Mouse (Mus musculus) forebrain, embryonic 11.5 days (tissue): Measurements from ENCODE around the gene 4933403O08Rik. TPM values are rescaled to one million over a fixed set of nuclear protein-coding genes. Genes with fewer than 3 reads are reported as not detected.

ENCODE experiments used
- ATAC-seq: fragments of 200-750 bp; cut with Nextera tagmentation; replicated peaks from 2 replicates; pipeline ENCODE4 v1.8.0; 2017; ENCODE audit warnings: moderate TSS enrichment; ENCODE audit not compliant: low FRiP score
- DNase-seq: peaks from one replicate; pipeline ENCODE4 v3.0.0-alpha.2; 2017; ENCODE audit warnings: low spot score
- H3K27ac ChIP-seq: fragments of 300-500 bp; sonication (generic); 2 replicates; pipeline ENCODE4 v1.5.1; 2014; ENCODE audit warnings: low read depth, low read length
- H3K27me3 ChIP-seq: fragments of 300-500 bp; sonication (generic); 2 replicates; pipeline ENCODE4 v1.6.1; 2014; ENCODE audit warnings: mild to moderate bottlenecking, low read length, mixed read lengths; ENCODE audit not compliant: control insufficient read depth, insufficient read depth
- H3K36me3 ChIP-seq: fragments of 300-500 bp; sonication (generic); 2 replicates; pipeline ENCODE4 v1.6.1; 2014; ENCODE audit warnings: mild to moderate bottlenecking, low read length, moderate library complexity, mixed read lengths; ENCODE audit not compliant: control insufficient read depth, insufficient read depth
- H3K4me1 ChIP-seq: fragments of 300-500 bp; sonication (generic); replicated peaks from 2 replicates; pipeline ENCODE4 v1.6.1; 2014; ENCODE audit warnings: low read length, mixed read lengths; ENCODE audit not compliant: control insufficient read depth, insufficient read depth
- H3K4me2 ChIP-seq: fragments of 300-500 bp; sonication (generic); 2 replicates; pipeline ENCODE4 v1.6.1; 2014; ENCODE audit warnings: low read depth, mild to moderate bottlenecking, low read length, moderate library complexity, mixed read lengths; ENCODE audit not compliant: severe bottlenecking
- H3K4me3 ChIP-seq: fragments of 300-500 bp; sonication (generic); 2 replicates; pipeline ENCODE4 v1.5.1; 2014; ENCODE audit warnings: low read depth, low read length
- H3K9ac ChIP-seq: fragments of 300-500 bp; sonication (generic); 2 replicates; pipeline ENCODE4 v1.6.1; 2014; ENCODE audit warnings: low read length
- H3K9me3 ChIP-seq: fragments of 300-500 bp; sonication (generic); 2 replicates; pipeline ENCODE4 v1.6.1; 2016; ENCODE audit warnings: low read length, mixed read lengths; ENCODE audit not compliant: control insufficient read depth
- WGBS: fragments of 180-500 bp; shearing (Covaris S2); extraction: QIAGEN DNeasy Blood & Tissue Kit; methylation state at CpG from one replicate; pipeline ENCODE4 v1.1.7; 2014; 5-methylcytosine and 5-hydroxymethylcytosine counted together
- polyA plus RNA-seq: library from polyadenylated mRNA; unstranded; fragments of >200 nt; fragmentation: Nextera tagmentation; extraction: Ambion mirVana; gene quantifications from 2 replicates; pipeline ENCODE4 v1.2.1, GENCODE M21; 2014

4933403O08Rik gene
- 0.19 and 0.28 TPM in 2 replicates for polyA plus RNA-seq

DNA sequence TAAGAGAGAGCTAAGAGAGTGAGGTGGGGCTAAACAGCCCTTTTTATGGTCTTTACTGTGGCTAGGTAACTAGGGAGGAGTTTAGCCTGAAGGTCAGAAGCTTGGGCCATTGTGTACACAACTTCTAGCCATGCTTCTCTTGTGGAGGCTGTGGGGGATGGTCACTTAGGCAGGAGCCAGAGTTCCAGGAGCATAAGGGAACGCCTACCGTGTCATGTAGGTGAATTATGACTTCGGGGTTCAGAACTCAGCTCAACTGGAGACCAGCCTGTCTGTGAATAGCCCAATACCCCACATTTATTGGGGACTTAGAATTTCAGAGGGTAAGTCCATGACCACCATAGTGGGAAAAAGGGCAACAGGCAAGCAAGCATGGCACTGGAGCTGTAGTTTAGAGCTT lies at the start of gene 4933403O08Rik:
TSS of gene 4933403O08Rik (plus strand) at position 301 of the 400 bp plus-strand sequence.
- Histone ChIP-seq H3K27me3 (no peaks in the 10 kb centered on the region), H3K4me1 (no peaks in the 10 kb centered on the region), H3K27ac (no peak within 1 kb of the TSS), H3K36me3 (no peaks in the 10 kb centered on the region), H3K4me3 (no peak within 1 kb of the TSS), H3K9ac (no peak within 1 kb of the TSS), H3K4me2 (no peak within 1 kb of the TSS), H3K9me3 (no peaks in the 10 kb centered on the region)
- DNase-seq (no peak), ATAC-seq (no peak)
- WGBS, result 87% methylated on average over 3 of the region's 3 CpGs

DNA sequence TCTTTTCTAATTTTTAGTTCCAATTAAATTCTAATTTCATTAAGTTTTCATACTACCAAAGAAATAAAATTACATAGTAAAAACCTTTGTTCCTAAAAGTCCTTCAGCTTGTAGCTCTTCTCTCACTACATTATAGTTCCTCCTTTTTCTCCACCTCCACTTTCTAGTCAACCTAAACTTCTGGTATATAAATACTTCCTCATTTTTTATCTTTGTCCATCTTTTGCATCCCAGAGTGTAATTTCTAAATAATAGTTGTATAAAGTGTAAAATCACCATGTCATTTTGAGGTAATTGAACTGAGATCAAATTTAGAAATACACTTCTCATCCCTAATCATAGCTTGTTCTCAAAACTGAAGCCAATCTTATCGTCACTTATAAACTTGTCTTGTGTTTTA lies 4.1 kb downstream of the 4933403O08Rik start:
- no peak overlapping the region for H3K4me2 ChIP-seq
- no peak overlapping the region for H3K9ac ChIP-seq
- H3K27me3 ChIP-seq, result no peaks in the 10 kb centered on the region
- no peaks in the 10 kb centered on the region for H3K4me1 ChIP-seq
- ATAC-seq (no peak), DNase-seq (no peak)
- no peak overlapping the region for H3K27ac ChIP-seq
- 88% methylated on average over 1 of the region's 1 CpGs for WGBS
- H3K36me3 ChIP-seq, result no peaks in the 10 kb centered on the region
- H3K9me3 ChIP-seq, result no peaks in the 10 kb centered on the region
- no peak overlapping the region for H3K4me3 ChIP-seq

DNA sequence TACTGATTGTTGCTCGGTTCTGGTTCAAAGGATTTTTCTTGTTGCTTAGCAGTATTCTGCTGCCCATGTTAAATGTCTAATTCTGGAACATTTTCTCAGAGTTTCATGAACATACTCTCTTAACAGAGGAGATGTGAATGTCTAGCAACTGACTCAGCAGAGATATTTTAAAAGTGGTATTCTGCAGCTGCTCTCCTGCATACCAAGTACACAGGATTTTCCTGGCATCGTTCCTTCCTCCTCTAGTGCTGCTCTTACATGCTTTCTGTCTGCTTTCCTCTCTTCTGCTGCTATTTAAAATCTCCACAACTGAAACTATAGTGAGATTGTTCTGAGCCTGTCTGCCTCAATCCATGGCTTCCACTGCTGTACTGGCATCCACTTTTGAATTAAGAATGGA lies 16.7 kb downstream of the 4933403O08Rik start:
- H3K9me3 ChIP-seq, result no peaks in the 10 kb centered on the region
- H3K4me1 ChIP-seq, result no peaks in the 10 kb centered on the region
- DNase-seq (no peak), ATAC-seq (no peak)
- H3K36me3 ChIP-seq, result no peaks in the 10 kb centered on the region
- H3K4me3 ChIP-seq, result no peak overlapping the region
- no peak overlapping the region for H3K27ac ChIP-seq
- WGBS, result 76% methylated on average over 2 of the region's 2 CpGs
- H3K9ac ChIP-seq, result no peak overlapping the region
- no peak overlapping the region for H3K4me2 ChIP-seq
- H3K27me3 ChIP-seq, result no peaks in the 10 kb centered on the region

DNA sequence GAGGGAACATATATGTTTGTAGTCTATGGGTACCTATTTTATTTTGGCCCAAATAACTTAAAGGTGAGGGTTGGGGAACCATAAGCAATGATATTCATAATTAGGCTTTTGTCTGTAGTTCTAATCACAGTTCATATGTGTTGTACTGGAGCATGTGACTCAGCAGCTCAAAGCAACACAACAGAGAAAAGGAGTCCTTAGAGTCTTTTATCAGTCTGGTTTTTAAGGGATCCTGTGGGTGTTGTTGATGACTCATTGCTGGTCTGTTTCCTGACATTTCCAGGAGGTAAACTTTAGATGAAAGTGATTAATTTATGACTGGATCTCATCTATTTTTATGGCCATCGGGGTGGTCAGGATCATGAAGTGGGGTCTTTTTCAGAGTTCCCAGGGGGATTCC lies 34.7 kb downstream of the 4933403O08Rik start:
- Histone ChIP-seq H3K36me3 (no peaks in the 10 kb centered on the region), H3K9me3 (no peaks in the 10 kb centered on the region), H3K4me2 (no peak overlapping the region), H3K9ac (no peak overlapping the region), H3K27ac (no peak overlapping the region), H3K27me3 (no peaks in the 10 kb centered on the region), H3K4me3 (no peak overlapping the region), H3K4me1 (no peaks in the 10 kb centered on the region)
- DNase-seq (no peak), ATAC-seq (no peak)
- 82% methylated on average over 1 of the region's 1 CpGs for WGBS

Other genes starting within 250 kb of the 4933403O08Rik start
- gene Tex16, start 228.0 kb upstream of the 4933403O08Rik start, polyA plus RNA-seq, result 1.6 and 1.9 TPM in 2 replicates
- gene Apool, start 72.3 kb downstream of the 4933403O08Rik start, polyA plus RNA-seq, result 61.7 and 62.6 TPM in 2 replicates
- not detected in 2 replicates for gene Satl1, start 167.7 kb downstream of the 4933403O08Rik start, polyA plus RNA-seq